Mouse (Mus musculus): Measurements from ENCODE around the gene Prrt2. TPM values are rescaled to one million over a fixed set of nuclear protein-coding genes. Genes with fewer than 3 reads are reported as not detected.

Prrt2 gene
- total RNA-seq, 2 experiments from 2014 or later: 2.0 to 2.3 TPM

Other genes starting within 250 kb of the Prrt2 start
Only the 30 nearest of the 32 such genes appear.
- 176 and 189 TPM in 2 replicates for gene Ppp4c, start 228.7 kb downstream of the Prrt2 start, total RNA-seq (2014; fragmentation: Nextera tagmentation)
- 104 and 127 TPM in 2 replicates for gene Ppp4c, start 228.7 kb downstream of the Prrt2 start, total RNA-seq (2017)
- 0.61 TPM in 1 of 2 replicates, not detected in the other for gene Fam57b, start 223.5 kb downstream of the Prrt2 start, total RNA-seq (2014; fragmentation: Nextera tagmentation)
- 0.42 TPM in 1 of 2 replicates, not detected in the other for gene Fam57b, start 223.5 kb downstream of the Prrt2 start, total RNA-seq (2017)
- gene 4930451I11Rik, start 189.6 kb downstream of the Prrt2 start, total RNA-seq (2014; fragmentation: Nextera tagmentation): not detected in 2 replicates
- not detected in 2 replicates for gene 4930451I11Rik, start 189.6 kb downstream of the Prrt2 start, total RNA-seq (2017)
- gene Doc2a, start 173.8 kb downstream of the Prrt2 start, total RNA-seq (2014; fragmentation: Nextera tagmentation): not detected in 2 replicates
- not detected in 2 replicates for gene Doc2a, start 173.8 kb downstream of the Prrt2 start, total RNA-seq (2017)
- gene Hirip3, start 159.2 kb downstream of the Prrt2 start, total RNA-seq (2014; fragmentation: Nextera tagmentation): 51.6 and 123 TPM in 2 replicates
- gene Hirip3, start 159.2 kb downstream of the Prrt2 start, total RNA-seq (2017): 327 and 333 TPM in 2 replicates
- 124 and 132 TPM in 2 replicates for gene Ino80e, start 158.8 kb downstream of the Prrt2 start, total RNA-seq (2014; fragmentation: Nextera tagmentation)
- 29.4 and 45.6 TPM in 2 replicates for gene Ino80e, start 158.8 kb downstream of the Prrt2 start, total RNA-seq (2017)
- 36.1 and 44.2 TPM in 2 replicates for gene Taok2, start 136.5 kb downstream of the Prrt2 start, total RNA-seq (2014; fragmentation: Nextera tagmentation)
- 22.1 and 25.1 TPM in 2 replicates for gene Taok2, start 136.5 kb downstream of the Prrt2 start, total RNA-seq (2017)
- gene Tmem219, start 98.3 kb downstream of the Prrt2 start, total RNA-seq (2014; fragmentation: Nextera tagmentation): 22.0 and 27.2 TPM in 2 replicates
- gene Tmem219, start 98.3 kb downstream of the Prrt2 start, total RNA-seq (2017): 9.2 and 17.9 TPM in 2 replicates
- gene Kctd13, start 92.3 kb downstream of the Prrt2 start, total RNA-seq (2014; fragmentation: Nextera tagmentation): 14.0 and 18.6 TPM in 2 replicates
- gene Kctd13, start 92.3 kb downstream of the Prrt2 start, total RNA-seq (2017): 9.0 and 22.1 TPM in 2 replicates
- not detected in 2 replicates for gene Asphd1, start 71.6 kb downstream of the Prrt2 start, total RNA-seq (2014; fragmentation: Nextera tagmentation)
- gene Asphd1, start 71.6 kb downstream of the Prrt2 start, total RNA-seq (2017): not detected in 2 replicates
- gene Sez6l2, start 70.6 kb downstream of the Prrt2 start, total RNA-seq (2014; fragmentation: Nextera tagmentation): 3.2 and 4.4 TPM in 2 replicates
- 0.76 TPM in 1 of 2 replicates, not detected in the other for gene Sez6l2, start 70.6 kb downstream of the Prrt2 start, total RNA-seq (2017)
- gene Cdipt, start 45.3 kb downstream of the Prrt2 start, total RNA-seq (2014; fragmentation: Nextera tagmentation): 61.3 and 70.2 TPM in 2 replicates
- 31.8 and 49.8 TPM in 2 replicates for gene Cdipt, start 45.3 kb downstream of the Prrt2 start, total RNA-seq (2017)
- not detected in 2 replicates for gene Cdiptos, start 45.1 kb downstream of the Prrt2 start, total RNA-seq (2014; fragmentation: Nextera tagmentation)
- gene Cdiptos, start 45.1 kb downstream of the Prrt2 start, total RNA-seq (2017): 0.23 TPM in 1 of 2 replicates, not detected in the other
- gene Mvp, start 6.6 kb downstream of the Prrt2 start, total RNA-seq (2014; fragmentation: Nextera tagmentation): 5.6 and 7.9 TPM in 2 replicates
- gene Mvp, start 6.6 kb downstream of the Prrt2 start, total RNA-seq (2017): 13.5 and 19.7 TPM in 2 replicates
- gene Pagr1b, start 4.7 kb downstream of the Prrt2 start, total RNA-seq (2014; fragmentation: Nextera tagmentation): 0.66 TPM in 1 of 2 replicates, not detected in the other
- 4.5 and 8.7 TPM in 2 replicates for gene Pagr1b, start 4.7 kb downstream of the Prrt2 start, total RNA-seq (2017)
- gene Pagr1a, start 3.9 kb downstream of the Prrt2 start, total RNA-seq (2014; fragmentation: Nextera tagmentation): 62.5 and 66.9 TPM in 2 replicates
- 24.5 TPM in 1 of 2 replicates, not detected in the other for gene Pagr1a, start 3.9 kb downstream of the Prrt2 start, total RNA-seq (2017)
- 0.47 and 3.3 TPM in 2 replicates for gene Gm42742, start 114 bp downstream of the Prrt2 start, total RNA-seq (2014; fragmentation: Nextera tagmentation)
- gene Gm42742, start 114 bp downstream of the Prrt2 start, total RNA-seq (2017): 22.6 TPM in 1 of 2 replicates, not detected in the other
- gene Maz, start 5.8 kb upstream of the Prrt2 start, total RNA-seq (2014; fragmentation: Nextera tagmentation): 256 and 270 TPM in 2 replicates
- 54.2 and 70.0 TPM in 2 replicates for gene Maz, start 5.8 kb upstream of the Prrt2 start, total RNA-seq (2017)
- gene Kif22, start 21.3 kb upstream of the Prrt2 start, total RNA-seq (2014; fragmentation: Nextera tagmentation): 68.1 and 120 TPM in 2 replicates
- 56.1 and 67.7 TPM in 2 replicates for gene Kif22, start 21.3 kb upstream of the Prrt2 start, total RNA-seq (2017)
- gene Zg16, start 66.1 kb upstream of the Prrt2 start, total RNA-seq (2014; fragmentation: Nextera tagmentation): 61.9 and 97.7 TPM in 2 replicates
- gene Zg16, start 66.1 kb upstream of the Prrt2 start, total RNA-seq (2017): 27.8 and 47.2 TPM in 2 replicates
- 17.6 and 18.5 TPM in 2 replicates for gene AI467606, start 70.1 kb upstream of the Prrt2 start, total RNA-seq (2014; fragmentation: Nextera tagmentation)
- 14.2 and 17.9 TPM in 2 replicates for gene AI467606, start 70.1 kb upstream of the Prrt2 start, total RNA-seq (2017)
- 4.4 and 8.2 TPM in 2 replicates for gene Qprt, start 101.0 kb upstream of the Prrt2 start, total RNA-seq (2014; fragmentation: Nextera tagmentation)
- 1.7 and 5.3 TPM in 2 replicates for gene Qprt, start 101.0 kb upstream of the Prrt2 start, total RNA-seq (2017)
- 134 and 142 TPM in 2 replicates for gene Spn, start 116.6 kb upstream of the Prrt2 start, total RNA-seq (2014; fragmentation: Nextera tagmentation)
- 294 and 351 TPM in 2 replicates for gene Spn, start 116.6 kb upstream of the Prrt2 start, total RNA-seq (2017)
- gene Cd2bp2, start 174.8 kb upstream of the Prrt2 start, total RNA-seq (2014; fragmentation: Nextera tagmentation): 49.6 and 54.8 TPM in 2 replicates
- gene Cd2bp2, start 174.8 kb upstream of the Prrt2 start, total RNA-seq (2017): 51.8 and 63.3 TPM in 2 replicates
- gene Tbc1d10b, start 187.3 kb upstream of the Prrt2 start, total RNA-seq (2014; fragmentation: Nextera tagmentation): 25.5 and 35.8 TPM in 2 replicates
- gene Tbc1d10b, start 187.3 kb upstream of the Prrt2 start, total RNA-seq (2017): 23.9 and 41.0 TPM in 2 replicates
- 36.1 and 48.6 TPM in 2 replicates for gene Mylpf, start 187.7 kb upstream of the Prrt2 start, total RNA-seq (2014; fragmentation: Nextera tagmentation)
- gene Mylpf, start 187.7 kb upstream of the Prrt2 start, total RNA-seq (2017): 22.2 and 30.8 TPM in 2 replicates
- 17.0 and 18.3 TPM in 2 replicates for gene Zfp553, start 211.8 kb upstream of the Prrt2 start, total RNA-seq (2014; fragmentation: Nextera tagmentation)
- 22.7 and 31.7 TPM in 2 replicates for gene Zfp553, start 211.8 kb upstream of the Prrt2 start, total RNA-seq (2017)
- gene Sept1, start 211.9 kb upstream of the Prrt2 start, total RNA-seq (2014; fragmentation: Nextera tagmentation): 41.3 and 47.7 TPM in 2 replicates
- gene Sept1, start 211.9 kb upstream of the Prrt2 start, total RNA-seq (2017): 24.8 and 25.5 TPM in 2 replicates
- gene Zfp771, start 223.1 kb upstream of the Prrt2 start, total RNA-seq (2014; fragmentation: Nextera tagmentation): 15.1 and 16.6 TPM in 2 replicates
- gene Zfp771, start 223.1 kb upstream of the Prrt2 start, total RNA-seq (2017): 13.6 and 14.1 TPM in 2 replicates
- gene Dctpp1, start 239.5 kb upstream of the Prrt2 start, total RNA-seq (2014; fragmentation: Nextera tagmentation): 61.0 and 138 TPM in 2 replicates
- 44.5 and 48.2 TPM in 2 replicates for gene Dctpp1, start 239.5 kb upstream of the Prrt2 start, total RNA-seq (2017)

Measured in megakaryocyte-erythroid progenitor cell, adult 5-6 weeks (primary cell).